Mouse (Mus musculus) forebrain, postnatal 0 days (tissue): Measurements from ENCODE around the gene Sema4d. TPM values are rescaled to one million over a fixed set of nuclear protein-coding genes. Genes with fewer than 3 reads are reported as not detected.

Experiments used
- ATAC-seq: fragments of 200-750 bp; cut with Nextera tagmentation; 2 replicates; pipeline ENCODE4 v1.8.0; 2017; ENCODE audit warnings: mild to moderate bottlenecking, moderate library complexity
- DNase-seq: peaks from one replicate; pipeline ENCODE4 v3.0.0-alpha.2; 2015
- H3K27ac ChIP-seq: fragments of 300-500 bp; sonication (generic); 2 replicates; pipeline ENCODE4 v1.5.1; 2014; ENCODE audit warnings: low read depth, mild to moderate bottlenecking, antibody characterized with exemption, low read length, moderate library complexity, mixed read lengths
- H3K27me3 ChIP-seq: fragments of 300-500 bp; sonication (generic); 2 replicates; pipeline ENCODE4 v1.6.1; 2014; ENCODE audit warnings: mild to moderate bottlenecking, low read length, mixed read lengths; ENCODE audit not compliant: insufficient read depth
- H3K36me3 ChIP-seq: fragments of 300-500 bp; sonication (generic); 2 replicates; pipeline ENCODE4 v1.6.1; 2014; ENCODE audit warnings: mild to moderate bottlenecking, moderate library complexity; ENCODE audit not compliant: insufficient read depth
- H3K4me1 ChIP-seq: fragments of 300-500 bp; sonication (generic); 2 replicates; pipeline ENCODE4 v1.6.1; 2014; ENCODE audit warnings: antibody characterized with exemption; ENCODE audit not compliant: insufficient read depth
- H3K4me2 ChIP-seq: fragments of 300-500 bp; sonication (generic); 2 replicates; pipeline ENCODE4 v1.6.1; 2014; ENCODE audit warnings: low read depth, mild to moderate bottlenecking, moderate library complexity
- H3K4me3 ChIP-seq: fragments of 300-500 bp; sonication (generic); 2 replicates; pipeline ENCODE4 v1.5.1; 2014; ENCODE audit warnings: low read depth, low read length, mixed read lengths
- H3K9ac ChIP-seq: fragments of 300-500 bp; sonication (generic); 2 replicates; pipeline ENCODE4 v1.6.1; 2014; ENCODE audit warnings: mild to moderate bottlenecking
- H3K9me3 ChIP-seq: fragments of 300-500 bp; sonication (generic); 2 replicates; pipeline ENCODE4 v1.6.1; 2016; ENCODE audit warnings: low read length
- CTCF ChIP-seq: sonication (generic); IDR thresholded peaks from 2 replicates; pipeline ENCODE4 v1.5.1; 2016; ENCODE audit warnings: antibody characterized with exemption, control low read depth, low read depth
- WGBS: fragments of 180-500 bp; shearing (Covaris S2); extraction: QIAGEN DNeasy Blood & Tissue Kit; methylation state at CpG from one replicate; pipeline ENCODE4 v1.1.7; 2014; 5-methylcytosine and 5-hydroxymethylcytosine counted together
- polyA plus RNA-seq: library from polyadenylated mRNA; unstranded; fragments of >200 nt; fragmentation: Nextera tagmentation; extraction: Ambion mirVana; gene quantifications from 2 replicates; pipeline ENCODE4 v1.2.1, GENCODE M21; 2015
- total RNA-seq: library from RNA; depleted of rRNA; stranded (reverse); fragments of >200 nt; gene quantifications from 2 replicates; pipeline ENCODE4 v1.2.3, GENCODE M21; 2014

The Sema4d gene
- total and polyA plus RNA-seq, 2 experiments from 2014 or later, result 14.2 to 16.5 TPM

DNA sequence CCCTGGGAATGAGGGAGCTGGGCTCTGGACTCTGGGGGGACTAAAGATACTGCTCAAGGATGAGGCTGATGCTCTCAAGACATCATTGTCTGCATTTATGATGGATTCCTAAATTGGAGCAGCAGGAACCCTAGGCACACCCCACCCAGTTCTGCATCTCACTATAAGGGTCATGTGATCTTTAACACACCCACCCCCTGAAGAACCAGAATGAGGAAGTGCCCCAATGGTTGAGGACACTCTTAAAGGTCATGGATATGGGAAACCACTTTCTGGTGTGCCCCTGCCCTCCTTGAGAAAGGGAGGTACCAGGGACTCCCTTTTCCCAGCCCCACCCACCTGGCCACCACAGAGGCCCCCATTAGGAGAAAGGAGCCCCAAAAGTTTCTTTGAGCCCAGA lies 97.1 kb downstream of the Sema4d start:
- no peaks in the 10 kb centered on the region for H3K27me3 ChIP-seq
- H3K9me3 ChIP-seq, result no peaks in the 10 kb centered on the region
- DNase-seq, result no peak
- peaks cover 34% of the 10 kb centered on the region for H3K36me3 ChIP-seq
- H3K9ac ChIP-seq, result no peak overlapping the region
- no peak for TF ChIP-seq CTCF
- H3K4me1 ChIP-seq, result no peaks in the 10 kb centered on the region
- no peak overlapping the region for H3K4me3 ChIP-seq
- no peak overlapping the region for H3K4me2 ChIP-seq
- no peak for ATAC-seq
- H3K27ac ChIP-seq, result no peak overlapping the region

DNA sequence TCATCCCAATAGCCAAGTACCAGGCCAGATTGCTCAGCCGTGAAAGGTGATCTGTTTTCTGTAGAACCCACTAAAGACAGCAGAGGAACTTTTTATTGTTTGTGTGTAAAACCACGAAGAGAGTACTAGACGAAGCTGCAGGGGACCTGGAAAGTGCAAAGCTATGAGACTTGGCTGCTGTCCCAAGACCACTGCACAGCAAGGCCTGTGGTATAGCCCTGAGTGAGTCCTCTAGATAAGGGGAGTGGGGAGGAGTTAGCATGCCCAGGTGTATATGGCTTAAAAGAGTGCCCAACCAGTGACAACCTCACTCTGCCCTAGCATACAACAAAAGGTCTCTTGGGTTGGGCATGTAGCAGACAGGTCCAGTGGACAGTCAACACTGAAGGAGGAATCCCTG lies 104.9 kb downstream of the Sema4d start:
- Histone ChIP-seq H3K36me3 (peaks cover 70% of the 10 kb centered on the region), H3K9ac (no peak overlapping the region), H3K9me3 (no peaks in the 10 kb centered on the region), H3K27ac (no peak overlapping the region), H3K27me3 (no peaks in the 10 kb centered on the region), H3K4me1 (no peaks in the 10 kb centered on the region), H3K4me3 (no peak overlapping the region), H3K4me2 (no peak overlapping the region)
- no peak for TF ChIP-seq CTCF
- no peak for DNase-seq
- no peak for ATAC-seq
- 49% methylated on average over 3 of the region's 3 CpGs for WGBS

DNA sequence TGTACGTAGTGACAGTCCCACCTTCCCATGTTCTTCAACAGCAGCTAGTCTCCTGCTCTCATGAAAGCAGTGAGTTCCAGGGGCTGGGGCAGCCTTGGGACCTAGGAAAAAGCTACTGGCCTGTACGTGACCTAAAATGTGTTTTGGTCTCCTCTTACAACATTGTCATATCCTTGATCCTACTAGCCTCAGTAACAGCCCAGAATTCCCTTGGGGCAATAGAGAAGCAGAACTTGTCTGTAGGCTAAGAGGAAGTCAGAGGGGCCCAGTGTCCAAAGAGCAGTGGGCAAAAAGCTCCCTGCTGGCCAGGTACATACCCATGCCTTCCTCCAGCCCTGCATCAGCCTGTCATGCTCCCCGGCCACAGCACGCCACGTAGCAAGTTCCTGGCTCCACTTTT lies 106.6 kb downstream of the Sema4d start:
- 97% methylated on average over 5 of the region's 5 CpGs for WGBS
- H3K36me3 ChIP-seq, result peaks cover 82% of the 10 kb centered on the region
- no peaks in the 10 kb centered on the region for H3K27me3 ChIP-seq
- ATAC-seq (no peak), DNase-seq (no peak)
- H3K4me3 ChIP-seq, result no peak overlapping the region
- no peak for TF ChIP-seq CTCF
- no peak overlapping the region for H3K9ac ChIP-seq
- no peak overlapping the region for H3K27ac ChIP-seq
- no peaks in the 10 kb centered on the region for H3K4me1 ChIP-seq
- H3K9me3 ChIP-seq, result no peaks in the 10 kb centered on the region
- no peak overlapping the region for H3K4me2 ChIP-seq

DNA sequence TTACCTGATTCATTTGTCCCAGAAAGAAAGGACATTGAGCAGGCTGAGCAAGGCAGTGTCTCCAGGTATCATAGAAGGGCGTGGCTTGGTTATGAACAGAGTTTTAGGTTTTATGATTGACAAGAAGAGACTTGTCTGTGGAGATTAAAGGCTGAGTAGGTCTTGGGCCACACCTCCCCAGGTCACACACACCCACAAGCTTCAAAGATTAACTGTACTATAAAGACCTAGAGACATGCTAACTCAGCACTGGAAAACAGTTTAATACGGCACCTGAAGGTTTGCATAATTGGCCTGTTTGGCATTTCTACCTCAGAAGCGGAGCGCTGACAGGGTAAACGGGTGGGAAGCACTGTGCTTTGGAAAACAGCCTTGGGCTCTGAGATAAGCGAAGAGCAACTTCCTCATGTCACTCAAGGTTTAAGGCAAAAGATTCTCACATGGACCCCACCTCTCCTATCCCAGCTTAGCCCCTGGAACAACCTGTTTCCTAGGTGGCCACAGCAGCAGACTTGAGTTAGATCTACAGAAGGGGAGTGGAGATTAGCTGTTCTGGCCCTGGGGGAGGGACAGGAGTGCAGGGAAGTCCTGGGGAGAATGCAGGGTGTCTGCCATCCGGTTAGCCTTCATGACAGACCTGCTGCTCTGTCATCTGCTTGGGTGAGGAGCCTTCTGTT lies 108.1 kb downstream of the Sema4d start:
- H3K4me3 ChIP-seq, result no peak overlapping the region
- TF ChIP-seq CTCF, result no peak
- H3K27me3 ChIP-seq, result no peaks in the 10 kb centered on the region
- no peak overlapping the region for H3K27ac ChIP-seq
- H3K9me3 ChIP-seq, result no peaks in the 10 kb centered on the region
- H3K36me3 ChIP-seq, result peaks cover 86% of the 10 kb centered on the region
- no peaks in the 10 kb centered on the region for H3K4me1 ChIP-seq
- ATAC-seq (no peak), DNase-seq (no peak)
- no peak overlapping the region for H3K9ac ChIP-seq
- H3K4me2 ChIP-seq, result no peak overlapping the region
- 93% methylated on average over 7 of the region's 7 CpGs for WGBS

DNA sequence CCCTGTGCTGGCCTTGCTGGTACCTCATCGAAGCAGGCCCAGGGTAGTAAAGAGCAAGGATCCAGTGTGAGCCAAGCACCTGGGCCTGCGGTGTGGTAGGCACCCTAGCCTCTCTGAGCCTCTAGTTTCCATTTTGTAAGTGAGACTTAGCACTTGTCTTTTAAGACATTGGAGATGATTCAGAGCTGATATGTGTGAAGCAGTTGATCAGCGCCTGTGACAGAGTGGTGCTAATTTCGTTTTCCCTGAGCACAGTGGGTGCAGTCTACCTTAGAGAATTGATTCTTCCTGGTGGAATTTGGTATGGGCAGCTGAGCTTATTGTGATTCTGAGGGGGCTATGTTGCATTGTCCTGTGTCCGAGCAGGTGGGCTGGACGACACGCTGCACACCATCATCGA lies 111.9 kb downstream of the Sema4d start:
- Histone ChIP-seq H3K36me3 (peaks cover 87% of the 10 kb centered on the region), H3K4me2 (no peak overlapping the region), H3K27me3 (no peaks in the 10 kb centered on the region), H3K9me3 (no peaks in the 10 kb centered on the region), H3K4me3 (no peak overlapping the region), H3K9ac (no peak overlapping the region), H3K4me1 (no peaks in the 10 kb centered on the region), H3K27ac (no peak overlapping the region)
- TF ChIP-seq CTCF, result no peak
- DNase-seq, result no peak
- no peak for ATAC-seq
- WGBS, result 96% methylated on average over 8 of the region's 8 CpGs

DNA sequence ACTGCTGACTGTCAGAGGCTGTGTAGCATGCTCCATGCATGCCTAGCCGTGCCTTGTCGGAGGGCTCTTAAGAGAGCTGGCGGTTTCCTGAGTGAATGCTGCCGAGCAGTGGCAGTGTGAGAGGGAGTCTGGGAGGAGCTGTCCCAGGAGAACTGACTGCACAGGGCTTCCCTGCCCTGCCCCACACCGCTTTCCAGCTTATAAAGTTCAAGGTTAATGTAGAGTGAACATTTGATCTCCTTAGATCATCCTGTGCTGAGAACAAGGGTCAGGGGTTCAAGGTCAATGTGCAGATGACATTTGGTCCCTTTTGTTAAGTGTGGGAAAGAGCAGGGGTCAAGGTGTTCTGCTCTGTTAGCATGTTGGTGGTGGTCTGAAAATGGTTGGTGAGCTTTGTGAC lies 112.5 kb downstream of the Sema4d start:
- H3K4me1 ChIP-seq, result no peaks in the 10 kb centered on the region
- no peak for TF ChIP-seq CTCF
- H3K4me2 ChIP-seq, result no peak overlapping the region
- no peaks in the 10 kb centered on the region for H3K9me3 ChIP-seq
- no peak overlapping the region for H3K27ac ChIP-seq
- no peak for ATAC-seq
- H3K27me3 ChIP-seq, result no peaks in the 10 kb centered on the region
- no peak overlapping the region for H3K9ac ChIP-seq
- WGBS, result 88% methylated on average over 5 of the region's 5 CpGs
- no peak overlapping the region for H3K4me3 ChIP-seq
- DNase-seq, result no peak
- peaks cover 89% of the 10 kb centered on the region for H3K36me3 ChIP-seq

DNA sequence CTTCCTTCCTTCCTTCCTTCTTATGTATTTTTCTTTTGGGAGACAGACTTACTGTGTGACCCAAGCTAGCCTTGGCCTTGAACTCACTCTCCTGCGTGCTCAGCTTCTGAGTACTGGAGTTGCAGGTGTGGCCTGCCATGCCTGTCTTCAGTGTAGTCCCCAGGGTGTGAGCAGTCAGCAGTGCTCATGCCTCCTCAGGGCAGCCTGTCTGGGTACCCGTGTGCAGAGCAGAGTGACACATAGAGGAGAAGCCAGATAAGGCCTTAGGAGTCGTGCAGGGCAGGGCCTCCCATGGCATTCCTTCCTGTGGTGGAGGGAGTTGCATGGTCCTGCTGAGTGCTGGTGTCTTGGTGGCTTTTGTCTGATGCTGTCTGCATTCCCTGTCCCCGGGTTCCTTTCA lies 114.2 kb downstream of the Sema4d start:
- Histone ChIP-seq H3K4me3 (no peak overlapping the region), H3K27ac (no peak overlapping the region), H3K36me3 (peaks cover 88% of the 10 kb centered on the region), H3K27me3 (no peaks in the 10 kb centered on the region), H3K4me2 (no peak overlapping the region), H3K9ac (no peak overlapping the region), H3K9me3 (no peaks in the 10 kb centered on the region), H3K4me1 (no peaks in the 10 kb centered on the region)
- TF ChIP-seq CTCF, result no peak
- no peak for DNase-seq
- ATAC-seq, result no peak
- WGBS, result 89% methylated on average over 4 of the region's 4 CpGs
